Mouse (Mus musculus): ENCODE data around the gene Gck. TPM values are rescaled to one million over a fixed set of nuclear protein-coding genes. Genes with fewer than 3 reads are reported as not detected.

Gene Gck
- 2.1 and 2.6 TPM in 2 replicates for polyA plus RNA-seq (2016; fragmentation: Nextera tagmentation; extraction: Ambion mirVana)

GRCm38 (mm10) chr11:5949586-5950352 is at the start of gene Gck:
Gene Gck (minus strand): TSS chr11:5950081.
- no peaks in the 10 kb centered on the region for H3K36me3 ChIP-seq
- H3K9me3 ChIP-seq = no peaks in the 10 kb centered on the region
- H3K27ac ChIP-seq = peak within 1 kb of the TSS; percentile 69
- DNase-seq (ENCODE audit: low spot score) = peak; percentile 74
- WGBS = 68% methylated on average over 8 of the region's 8 CpGs
- no peak within 1 kb of the TSS for H3K4me3 ChIP-seq
- H3K4me1 ChIP-seq = peaks cover 54% of the 10 kb centered on the region
- H3K27me3 ChIP-seq (ENCODE audit: insufficient read depth, poor library complexity, severe bottlenecking) = no peaks in the 10 kb centered on the region

- Histone ChIP-seq H3K4me1 (peaks cover 56% of the 10 kb centered on the region), H3K36me3 (no peaks in the 10 kb centered on the region), H3K9me3 (no peaks in the 10 kb centered on the region), H3K27me3 (ENCODE audit: insufficient read depth, poor library complexity, severe bottlenecking) (peaks cover 7% of the 10 kb centered on the region), H3K27ac (no peak overlapping the region), H3K4me3 (no peak overlapping the region)
- WGBS = 96% methylated on average over 2 of the region's 2 CpGs
- no peak for DNase-seq (ENCODE audit: low spot score)
Measured at GRCm38 (mm10) chr11:5998472-5998871, 48.6 kb upstream of the Gck start.

- Histone ChIP-seq H3K36me3 (no peaks in the 10 kb centered on the region), H3K4me3 (no peak overlapping the region), H3K4me1 (peaks cover 38% of the 10 kb centered on the region), H3K9me3 (no peaks in the 10 kb centered on the region), H3K27ac (peak overlapping the region; percentile 45), H3K27me3 (ENCODE audit: insufficient read depth, poor library complexity, severe bottlenecking) (peaks cover 7% of the 10 kb centered on the region)
- peak; percentile 88 for DNase-seq (ENCODE audit: low spot score)
- WGBS = 13% methylated on average over 8 of the region's 8 CpGs
Measured at GRCm38 (mm10) chr11:5995989-5996388, 46.1 kb upstream of the Gck start.

- Histone ChIP-seq H3K9me3 (no peaks in the 10 kb centered on the region), H3K4me3 (no peak overlapping the region), H3K4me1 (peaks cover 27% of the 10 kb centered on the region), H3K27ac (no peak overlapping the region), H3K27me3 (ENCODE audit: insufficient read depth, poor library complexity, severe bottlenecking) (peaks cover 7% of the 10 kb centered on the region), H3K36me3 (no peaks in the 10 kb centered on the region)
- DNase-seq (ENCODE audit: low spot score) = no peak
- 72% methylated on average over 3 of the region's 3 CpGs for WGBS
Measured at GRCm38 (mm10) chr11:5994880-5995279, 45.0 kb upstream of the Gck start.

- H3K9me3 ChIP-seq = no peaks in the 10 kb centered on the region
- DNase-seq (ENCODE audit: low spot score) = no peak
- peaks cover 8% of the 10 kb centered on the region for H3K27me3 ChIP-seq (ENCODE audit: insufficient read depth, poor library complexity, severe bottlenecking)
- no peak overlapping the region for H3K27ac ChIP-seq
- no peak overlapping the region for H3K4me3 ChIP-seq
- 89% methylated on average over 5 of the region's 5 CpGs for WGBS
- no peaks in the 10 kb centered on the region for H3K36me3 ChIP-seq
- H3K4me1 ChIP-seq = peaks cover 21% of the 10 kb centered on the region
Measured at GRCm38 (mm10) chr11:5994212-5994611, 44.3 kb upstream of the Gck start.

GRCm38 (mm10) chr11:5990910-5991309 is 41.0 kb upstream of the Gck start:
- Histone ChIP-seq H3K36me3 (no peaks in the 10 kb centered on the region), H3K27ac (no peak overlapping the region), H3K4me1 (0 out of 2 replicates have a peak, but pooled peaks cover 9% of the 10 kb centered on the region), H3K4me3 (no peak overlapping the region), H3K27me3 (ENCODE audit: insufficient read depth, poor library complexity, severe bottlenecking) (peaks cover 18% of the 10 kb centered on the region), H3K9me3 (no peaks in the 10 kb centered on the region)
- no peak for DNase-seq (ENCODE audit: low spot score)
- WGBS = 27% methylated on average over 4 of the region's 4 CpGs

GRCm38 (mm10) chr11:5989954-5990593 is 40.2 kb upstream of the Gck start:
- no peak overlapping the region for H3K4me3 ChIP-seq
- no peaks in the 10 kb centered on the region for H3K9me3 ChIP-seq
- H3K4me1 ChIP-seq = 0 out of 2 replicates have a peak, but pooled peaks cover 7% of the 10 kb centered on the region
- no peak overlapping the region for H3K27ac ChIP-seq
- H3K36me3 ChIP-seq = no peaks in the 10 kb centered on the region
- peaks cover 18% of the 10 kb centered on the region; the same call in 1 of the 2 replicates for H3K27me3 ChIP-seq (ENCODE audit: insufficient read depth, poor library complexity, severe bottlenecking)
- no peak for DNase-seq (ENCODE audit: low spot score)
- 83% methylated on average over 16 of the region's 16 CpGs for WGBS

- Histone ChIP-seq H3K4me3 (no peak overlapping the region), H3K36me3 (no peaks in the 10 kb centered on the region), H3K9me3 (no peaks in the 10 kb centered on the region), H3K4me1 (0 out of 2 replicates have a peak, but pooled peaks cover 5% of the 10 kb centered on the region), H3K27me3 (ENCODE audit: insufficient read depth, poor library complexity, severe bottlenecking) (0 out of 2 replicates have a peak, but pooled peaks cover 11% of the 10 kb centered on the region), H3K27ac (no peak overlapping the region)
- WGBS = 72% methylated on average over 10 of the region's 10 CpGs
- DNase-seq (ENCODE audit: low spot score) = no peak
Measured at GRCm38 (mm10) chr11:5988126-5988525, 38.2 kb upstream of the Gck start.

- H3K27me3 ChIP-seq (ENCODE audit: insufficient read depth, poor library complexity, severe bottlenecking) = 0 out of 2 replicates have a peak, but pooled peaks cover 4% of the 10 kb centered on the region
Measured at GRCm38 (mm10) chr11:5983629-5984028, 33.7 kb upstream of the Gck start.

GRCm38 (mm10) chr11:5981323-5981722 is 31.4 kb upstream of the Gck start:
- H3K27me3 ChIP-seq (ENCODE audit: insufficient read depth, poor library complexity, severe bottlenecking) = peaks cover 9% of the 10 kb centered on the region; the same call in 1 of the 2 replicates
- H3K36me3 ChIP-seq = no peaks in the 10 kb centered on the region
- H3K4me1 ChIP-seq = peaks cover 27% of the 10 kb centered on the region
- no peak overlapping the region for H3K4me3 ChIP-seq
- H3K27ac ChIP-seq = no peak overlapping the region
- no peaks in the 10 kb centered on the region for H3K9me3 ChIP-seq
- WGBS = 74% methylated on average over 7 of the region's 7 CpGs
- no peak for DNase-seq (ENCODE audit: low spot score)

More at GRCm38 (mm10) chr11:5983629-5984028, 33.7 kb upstream of the Gck start:
- WGBS = 78% methylated on average over 5 of the region's 5 CpGs
- H3K36me3 ChIP-seq = no peaks in the 10 kb centered on the region
- no peaks in the 10 kb centered on the region for H3K9me3 ChIP-seq
- DNase-seq (ENCODE audit: low spot score) = no peak
- no peak overlapping the region for H3K4me3 ChIP-seq
- peaks cover 13% of the 10 kb centered on the region for H3K4me1 ChIP-seq
- H3K27ac ChIP-seq = no peak overlapping the region

- no peak overlapping the region for H3K27ac ChIP-seq
- H3K4me1 ChIP-seq = peaks cover 34% of the 10 kb centered on the region
- H3K36me3 ChIP-seq = no peaks in the 10 kb centered on the region
- no peak for DNase-seq (ENCODE audit: low spot score)
- WGBS = 67% methylated on average over 8 of the region's 8 CpGs
- H3K27me3 ChIP-seq (ENCODE audit: insufficient read depth, poor library complexity, severe bottlenecking) = peaks cover 9% of the 10 kb centered on the region; the same call in 1 of the 2 replicates
- no peaks in the 10 kb centered on the region for H3K9me3 ChIP-seq
- no peak overlapping the region for H3K4me3 ChIP-seq
Measured at GRCm38 (mm10) chr11:5980561-5980960, 30.7 kb upstream of the Gck start.

GRCm38 (mm10) chr11:5980108-5980507 is 30.2 kb upstream of the Gck start:
- no peaks in the 10 kb centered on the region for H3K36me3 ChIP-seq
- H3K9me3 ChIP-seq = no peaks in the 10 kb centered on the region
- H3K4me3 ChIP-seq = no peak overlapping the region
- H3K4me1 ChIP-seq = peaks cover 34% of the 10 kb centered on the region
- no peak for DNase-seq (ENCODE audit: low spot score)
- 83% methylated on average over 2 of the region's 2 CpGs for WGBS
- H3K27me3 ChIP-seq (ENCODE audit: insufficient read depth, poor library complexity, severe bottlenecking) = peaks cover 9% of the 10 kb centered on the region; the same call in 1 of the 2 replicates
- H3K27ac ChIP-seq = no peak overlapping the region

GRCm38 (mm10) chr11:5979088-5979487 is 29.2 kb upstream of the Gck start:
- no peaks in the 10 kb centered on the region for H3K9me3 ChIP-seq
- DNase-seq (ENCODE audit: low spot score) = no peak
- no peak overlapping the region for H3K4me3 ChIP-seq
- H3K36me3 ChIP-seq = no peaks in the 10 kb centered on the region
- WGBS = 77% methylated on average over 7 of the region's 7 CpGs
- H3K4me1 ChIP-seq = peaks cover 34% of the 10 kb centered on the region
- H3K27me3 ChIP-seq (ENCODE audit: insufficient read depth, poor library complexity, severe bottlenecking) = peaks cover 12% of the 10 kb centered on the region
- H3K27ac ChIP-seq = no peak overlapping the region

All from heart, embryonic 10.5 days (tissue).